Mouse (Mus musculus) neural tube, embryonic 15.5 days (tissue): ENCODE results near the gene Olfr332. TPM values are rescaled to one million over a fixed set of nuclear protein-coding genes. Genes with fewer than 3 reads are reported as not detected.
"Not testable (repeated sequence)": the region's sequence is repeated elsewhere in the genome, so short reads cannot be mapped to it uniquely, and the experiment has no call there.

Experiments
- ATAC-seq: fragments of 200-750 bp; cut with Nextera tagmentation; 2 replicates; pipeline ENCODE4 v1.8.0; 2017; ENCODE audit warnings: mild to moderate bottlenecking, moderate TSS enrichment, moderate library complexity; ENCODE audit not compliant: low FRiP score
- H3K27ac ChIP-seq: fragments of 300-500 bp; sonication (generic); replicated peaks from 2 replicates; pipeline ENCODE4 v1.5.1; 2015; ENCODE audit warnings: mild to moderate bottlenecking, inconsistent platforms
- H3K27me3 ChIP-seq: fragments of 300-500 bp; sonication (generic); replicated peaks from 2 replicates; pipeline ENCODE4 v1.6.1; 2015; ENCODE audit warnings: inconsistent platforms
- H3K36me3 ChIP-seq: fragments of 300-500 bp; sonication (generic); 2 replicates; pipeline ENCODE4 v1.6.1; 2015; ENCODE audit warnings: inconsistent platforms
- H3K4me1 ChIP-seq: fragments of 300-500 bp; sonication (generic); 2 replicates; pipeline ENCODE4 v1.6.1; 2015; ENCODE audit warnings: inconsistent platforms
- H3K4me2 ChIP-seq: fragments of 300-500 bp; sonication (generic); 2 replicates; pipeline ENCODE4 v1.6.1; 2015; ENCODE audit warnings: inconsistent platforms, mild to moderate bottlenecking, moderate library complexity
- H3K4me3 ChIP-seq: fragments of 300-500 bp; sonication (generic); replicated peaks from 2 replicates; pipeline ENCODE4 v1.5.1; 2015; ENCODE audit warnings: mild to moderate bottlenecking, inconsistent platforms
- H3K9ac ChIP-seq: fragments of 300-500 bp; sonication (generic); replicated peaks from 2 replicates; pipeline ENCODE4 v1.6.1; 2015; ENCODE audit warnings: mild to moderate bottlenecking, inconsistent platforms
- H3K9me3 ChIP-seq: fragments of 300-500 bp; sonication (generic); replicated peaks from 2 replicates; pipeline ENCODE4 v1.6.1; 2016; ENCODE audit warnings: inconsistent platforms
- WGBS: fragments of 180-500 bp; shearing (Covaris S2); methylation state at CpG from one replicate; pipeline ENCODE4 v1.1.7; 2015; ENCODE audit warnings: mixed read lengths; 5-methylcytosine and 5-hydroxymethylcytosine counted together
- polyA plus RNA-seq: library from polyadenylated mRNA; unstranded; fragments of >200 nt; fragmentation: Nextera tagmentation; extraction: Ambion mirVana; gene quantifications from 2 replicates; pipeline ENCODE4 v1.2.1, GENCODE M21; 2015

The Olfr332 gene
- not detected in 2 replicates for polyA plus RNA-seq

DNA sequence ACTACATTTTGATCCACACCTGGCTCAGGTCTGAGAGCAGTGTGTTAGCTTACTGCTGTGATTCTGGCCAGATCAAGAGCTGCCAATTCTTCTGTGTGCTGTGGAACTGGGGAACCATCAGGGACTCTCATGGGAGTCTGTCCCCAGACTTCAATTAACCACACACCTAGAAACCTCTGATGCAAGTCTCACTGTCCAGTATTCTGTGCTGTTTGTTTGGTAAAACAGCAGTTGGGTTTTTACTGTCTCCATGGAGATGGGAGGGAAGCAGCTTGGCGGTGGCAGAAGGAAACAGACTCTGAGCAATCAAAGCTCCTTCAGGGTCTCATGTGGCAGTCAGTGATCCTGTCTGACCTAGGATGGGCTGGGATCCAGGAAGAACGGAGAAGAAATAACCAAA is at the start of gene Olfr332:
Olfr332 (minus strand) TSS at position 101 of the 400 bp plus-strand sequence.
- Histone ChIP-seq H3K27ac (no peak within 1 kb of the TSS), H3K27me3 (no peaks in the 10 kb centered on the region), H3K9ac (no peak within 1 kb of the TSS), H3K4me1 (no peaks in the 10 kb centered on the region), H3K4me3 (no peak within 1 kb of the TSS), H3K9me3 (no peaks in the 10 kb centered on the region), H3K4me2 (no peak within 1 kb of the TSS), H3K36me3 (no peaks in the 10 kb centered on the region)
- WGBS: 77% methylated on average over 2 of the region's 2 CpGs
- ATAC-seq: no peak

DNA sequence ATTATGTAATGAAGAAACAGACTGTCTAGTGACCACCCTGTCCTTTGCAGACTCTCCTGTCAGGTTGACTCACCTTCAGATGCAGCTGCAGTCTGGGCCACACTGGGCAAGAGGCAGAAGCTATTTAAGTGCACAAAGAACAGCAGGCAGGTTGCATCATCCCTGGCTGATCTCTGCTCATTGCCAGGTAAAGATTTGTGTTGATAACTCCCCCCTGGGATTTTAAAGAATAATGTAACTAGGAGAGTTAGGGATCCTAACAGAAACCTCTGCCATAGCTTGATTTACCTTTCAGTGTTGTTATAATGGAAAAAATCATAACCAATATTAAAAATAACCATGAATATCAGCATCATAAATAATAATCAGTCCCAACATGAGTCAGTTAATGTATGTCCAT is 42.4 kb upstream of the Olfr332 start, which contains the start of gene Olfr330:
Olfr330 (minus strand) TSS at position 101 of the 400 bp plus-strand sequence.
- not testable (repeated sequence) for H3K4me2 ChIP-seq, H3K4me1 ChIP-seq, ATAC-seq, H3K9ac ChIP-seq, H3K36me3 ChIP-seq, H3K27me3 ChIP-seq, H3K27ac ChIP-seq, H3K4me3 ChIP-seq, H3K9me3 ChIP-seq

DNA sequence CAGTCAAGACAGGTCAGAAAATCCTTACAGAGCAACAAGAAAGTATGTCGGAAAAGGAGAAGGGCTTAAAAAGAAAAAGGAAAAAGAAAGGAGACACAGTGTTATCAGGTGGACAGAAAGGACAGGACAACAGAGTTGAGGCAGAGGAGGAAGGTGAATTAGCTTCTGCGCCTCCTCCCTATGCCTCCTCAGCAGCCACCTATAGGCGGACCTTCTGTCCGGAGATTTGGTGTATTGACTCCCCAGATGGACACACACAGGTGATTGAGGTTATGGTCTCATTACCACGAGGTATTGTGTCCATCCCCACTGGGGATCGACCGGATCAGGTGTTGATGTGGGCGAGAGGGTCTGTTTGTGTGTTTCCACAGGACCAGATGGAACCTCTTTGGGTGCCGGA is 27.4 kb upstream of the Olfr332 start:
- not testable (repeated sequence) for H3K9ac ChIP-seq, H3K4me3 ChIP-seq, ATAC-seq

DNA sequence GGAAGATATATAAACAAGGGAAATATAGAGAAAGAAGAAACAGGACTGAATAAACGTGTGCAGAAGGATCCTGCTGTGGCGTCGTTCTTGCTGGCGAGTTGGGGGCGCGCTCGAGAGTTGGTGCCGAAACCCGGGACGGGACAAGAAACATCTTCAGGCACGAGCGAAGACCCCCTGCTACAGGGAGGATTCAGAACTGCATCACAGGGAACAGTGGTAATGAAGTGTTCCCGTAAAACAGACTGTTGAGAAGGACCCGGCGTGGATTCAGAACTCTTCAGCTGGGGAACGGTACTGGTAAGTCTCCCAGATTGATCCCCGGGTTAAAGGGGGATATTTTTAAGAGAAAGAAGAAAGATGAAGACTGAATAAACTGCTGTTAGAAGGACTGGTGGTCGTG is 26.6 kb upstream of the Olfr332 start:
- not testable (repeated sequence) for H3K4me1 ChIP-seq, H3K27ac ChIP-seq, H3K36me3 ChIP-seq, H3K9ac ChIP-seq, H3K27me3 ChIP-seq, H3K9me3 ChIP-seq, H3K4me3 ChIP-seq, ATAC-seq, H3K4me2 ChIP-seq
- 94% methylated on average over 18 of the region's 18 CpGs for WGBS

More for the DNA sequence above, 27.4 kb upstream of the Olfr332 start:
- H3K4me2 ChIP-seq, H3K27me3 ChIP-seq, H3K4me1 ChIP-seq, H3K27ac ChIP-seq, H3K9me3 ChIP-seq, H3K36me3 ChIP-seq: not testable (repeated sequence)
- WGBS: 93% methylated on average over 8 of the region's 9 CpGs

DNA sequence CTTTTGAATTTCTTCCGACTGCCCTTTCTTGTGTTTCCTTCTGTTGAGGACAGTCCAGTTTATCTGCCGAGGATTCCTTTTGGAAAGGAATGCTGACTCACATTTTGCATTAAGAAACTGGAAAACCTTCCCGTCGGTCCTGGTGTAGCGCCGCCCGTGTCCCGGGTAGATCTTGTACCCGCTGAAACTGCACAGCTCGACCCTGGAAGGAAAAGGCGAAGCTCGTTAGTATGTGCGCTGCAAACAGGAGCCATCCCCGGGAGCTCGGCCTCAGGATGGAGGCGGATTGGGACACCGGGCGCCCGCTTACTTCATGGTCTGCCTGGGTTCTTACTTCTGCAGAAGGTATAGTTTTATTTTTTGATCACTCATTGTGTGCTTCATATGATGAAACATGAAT is 16.7 kb upstream of the Olfr332 start:
- WGBS: 84% methylated on average over 19 of the region's 19 CpGs
- H3K9ac ChIP-seq, H3K4me2 ChIP-seq, H3K27ac ChIP-seq, H3K9me3 ChIP-seq, ATAC-seq, H3K27me3 ChIP-seq, H3K4me3 ChIP-seq, H3K36me3 ChIP-seq, H3K4me1 ChIP-seq: not testable (repeated sequence)

DNA sequence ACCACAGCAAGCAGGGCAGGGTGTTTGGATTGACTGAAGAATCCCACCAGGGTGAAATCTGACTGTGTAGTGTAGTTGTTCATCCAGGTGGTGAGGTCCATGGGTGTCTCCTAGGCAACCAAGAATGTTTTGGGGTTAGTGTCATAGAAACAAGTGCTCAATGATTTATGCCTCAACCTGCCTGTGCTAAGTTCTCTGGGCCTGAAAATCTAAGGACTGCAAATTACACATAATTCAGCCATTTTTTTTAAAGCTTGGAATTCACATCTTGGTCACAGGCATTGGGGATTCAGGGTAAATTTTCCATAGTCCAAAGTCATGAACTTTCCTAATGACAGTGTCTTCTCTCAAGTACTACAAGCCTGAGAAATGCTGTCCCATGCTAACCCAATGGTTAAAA is 10.1 kb upstream of the Olfr332 start, which contains the start of gene Olfr331:
Olfr331 (minus strand) TSS at position 101 of the 400 bp plus-strand sequence.
- not testable (repeated sequence) for ATAC-seq, H3K27me3 ChIP-seq, H3K27ac ChIP-seq

DNA sequence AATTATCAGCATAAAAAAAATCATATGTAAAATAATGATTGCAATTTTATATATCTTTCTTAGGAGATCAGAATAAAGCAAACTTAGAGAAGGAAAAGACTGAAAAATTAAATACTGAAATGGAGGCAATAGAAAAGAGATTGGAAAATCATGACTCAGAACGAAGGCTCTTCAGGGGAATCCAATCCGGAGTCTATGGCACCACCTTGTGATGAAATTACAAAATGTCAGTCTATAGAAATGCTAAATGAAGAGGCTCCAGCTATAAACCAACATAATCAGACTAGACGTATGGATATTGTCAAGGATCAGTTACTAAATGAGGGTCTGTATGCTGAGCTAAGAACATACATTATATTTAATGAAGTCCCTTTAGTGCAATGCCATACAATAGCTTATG is 6.9 kb upstream of the Olfr332 start:
- no peak overlapping the region for H3K4me2 ChIP-seq
- no peak for ATAC-seq
- 44% methylated on average over 3 of the region's 3 CpGs for WGBS

More for the DNA sequence above, 10.1 kb upstream of the Olfr332 start, which contains the start of gene Olfr331:
- not testable (repeated sequence) for H3K9me3 ChIP-seq, H3K4me1 ChIP-seq, H3K4me2 ChIP-seq, H3K36me3 ChIP-seq, H3K9ac ChIP-seq, H3K4me3 ChIP-seq

DNA sequence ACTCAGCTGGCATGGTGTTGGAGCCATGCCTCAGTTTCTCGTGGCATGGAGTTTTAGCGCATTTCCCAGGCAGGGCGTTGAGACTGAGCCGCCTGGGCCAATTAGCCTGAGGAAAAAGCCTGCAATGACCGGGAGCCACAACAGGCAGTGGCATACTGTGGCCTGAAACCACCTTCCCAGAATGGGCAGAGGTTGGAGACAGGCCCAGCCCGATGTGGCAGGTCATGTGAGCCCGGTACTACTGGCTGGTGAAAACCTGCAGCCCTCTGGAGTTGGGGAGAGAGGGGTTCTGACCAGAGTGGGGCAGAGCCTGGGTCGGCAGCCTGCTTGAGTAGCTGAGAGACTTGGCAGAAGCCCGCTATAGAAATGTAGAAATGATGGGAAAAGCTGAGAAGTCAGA is 6.4 kb upstream of the Olfr332 start:
- WGBS: 84% methylated on average over 9 of the region's 9 CpGs
- Histone ChIP-seq H3K27ac (no peak overlapping the region), H3K4me3 (no peak overlapping the region), H3K9me3 (no peaks in the 10 kb centered on the region), H3K4me1 (no peaks in the 10 kb centered on the region), H3K9ac (no peak overlapping the region), H3K36me3 (no peaks in the 10 kb centered on the region), H3K27me3 (no peaks in the 10 kb centered on the region), H3K4me2 (no peak overlapping the region)
- no peak for ATAC-seq

More for the DNA sequence above, 6.9 kb upstream of the Olfr332 start:
- Histone ChIP-seq H3K4me3 (no peak overlapping the region), H3K27me3 (no peaks in the 10 kb centered on the region), H3K4me1 (no peaks in the 10 kb centered on the region), H3K9ac (no peak overlapping the region), H3K36me3 (no peaks in the 10 kb centered on the region), H3K27ac (no peak overlapping the region), H3K9me3 (no peaks in the 10 kb centered on the region)

DNA sequence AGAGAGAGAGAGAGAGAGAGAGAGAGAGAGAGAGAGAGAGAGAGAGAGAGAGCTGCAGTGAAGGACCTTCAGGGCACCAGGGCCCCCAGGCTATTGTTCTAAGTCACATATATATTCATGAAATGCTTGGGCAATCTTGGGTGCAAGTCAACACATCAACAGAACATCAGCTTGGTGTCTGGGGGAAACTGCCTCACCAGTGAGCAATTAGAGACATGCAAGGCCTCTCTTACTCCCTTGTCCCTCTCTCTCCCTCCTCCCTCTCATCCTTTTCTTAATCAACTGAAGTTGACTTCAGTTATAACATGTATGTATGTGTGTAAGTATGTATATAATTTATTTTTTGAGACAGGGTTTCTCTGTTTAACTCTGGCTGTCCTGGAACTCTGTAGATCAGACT is 30.2 kb downstream of the Olfr332 start, which contains the start of gene Olfr30:
Olfr30 (minus strand) TSS at position 101 of the 400 bp plus-strand sequence.
- Histone ChIP-seq H3K36me3 (no peaks in the 10 kb centered on the region), H3K9ac (no peak within 1 kb of the TSS), H3K4me2 (no peak within 1 kb of the TSS), H3K27me3 (no peaks in the 10 kb centered on the region), H3K4me3 (no peak within 1 kb of the TSS), H3K27ac (no peak within 1 kb of the TSS), H3K9me3 (no peaks in the 10 kb centered on the region), H3K4me1 (no peaks in the 10 kb centered on the region)
- ATAC-seq: no peak

DNA sequence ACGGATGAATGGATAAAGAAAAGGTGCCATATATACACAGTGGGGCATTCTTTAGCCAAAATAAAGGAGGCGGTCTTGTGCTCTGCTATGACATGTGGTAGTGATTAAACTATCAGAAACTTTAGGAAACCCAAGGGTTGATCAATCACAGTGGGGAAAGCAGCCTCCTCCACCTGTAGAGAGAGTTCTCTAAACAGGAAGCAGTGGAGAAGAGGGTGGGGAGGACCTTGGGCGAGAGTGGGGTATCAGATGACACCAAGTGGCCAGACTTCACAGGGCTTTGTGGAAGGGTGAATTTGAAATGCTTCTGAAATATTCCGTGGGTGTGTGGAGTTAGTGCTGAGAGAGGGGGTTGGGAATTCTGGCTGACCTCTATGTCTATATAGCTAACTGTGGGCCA is 38.8 kb downstream of the Olfr332 start:
- Histone ChIP-seq H3K36me3 (no peaks in the 10 kb centered on the region), H3K4me1 (no peaks in the 10 kb centered on the region), H3K9ac (no peak overlapping the region), H3K27ac (no peak overlapping the region), H3K27me3 (no peaks in the 10 kb centered on the region), H3K4me3 (no peak overlapping the region), H3K4me2 (no peak overlapping the region), H3K9me3 (no peaks in the 10 kb centered on the region)
- no peak for ATAC-seq
- 70% methylated on average over 4 of the region's 4 CpGs for WGBS

DNA sequence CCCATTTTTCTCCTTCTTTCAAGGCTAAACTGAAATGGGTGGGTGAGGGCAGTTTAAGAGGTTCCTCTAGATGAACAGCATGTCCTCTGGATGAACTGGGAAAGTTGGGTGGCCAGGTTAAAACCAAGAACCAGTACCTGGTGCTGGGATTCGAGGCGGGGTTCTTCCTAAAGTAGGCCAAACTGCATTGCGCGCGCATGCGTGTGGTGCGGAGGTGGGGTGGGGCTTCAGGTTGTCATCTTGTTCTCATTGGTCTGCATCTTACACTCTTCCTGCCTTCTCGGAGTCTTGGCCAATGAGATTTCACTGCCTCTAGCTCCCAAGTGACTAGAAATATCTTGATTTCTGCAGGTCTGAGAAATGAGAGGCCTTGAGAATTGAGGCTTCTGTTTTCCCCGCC is 39.6 kb downstream of the Olfr332 start, which contains the start of gene Lypd9:
Lypd9 (minus strand) TSS at position 165 of the 400 bp plus-strand sequence.
- Histone ChIP-seq H3K4me1 (no peaks in the 10 kb centered on the region), H3K9ac (no peak within 1 kb of the TSS), H3K4me2 (no peak within 1 kb of the TSS), H3K9me3 (no peaks in the 10 kb centered on the region), H3K36me3 (no peaks in the 10 kb centered on the region), H3K27me3 (no peaks in the 10 kb centered on the region), H3K4me3 (no peak within 1 kb of the TSS), H3K27ac (no peak within 1 kb of the TSS)
- WGBS: 98% methylated on average over 9 of the region's 9 CpGs
- no peak for ATAC-seq
